Mouse (Mus musculus): ENCODE data around the gene Olfr670. TPM values are rescaled to one million over a fixed set of nuclear protein-coding genes. Genes with fewer than 3 reads are reported as not detected.
"Not testable (repeated sequence)": the region's sequence is repeated elsewhere in the genome, so short reads cannot be mapped to it uniquely, and the experiment has no call there.

Olfr670 gene
- not detected for total RNA-seq (2021)
- long read RNA-seq, result 0 reads

- DNase-seq (ENCODE audit: low spot score in 2 of 2), result no peak
Measured at GRCm38 (mm10) chr7:104962520-104962919, at the start of gene Olfr670. Gene Olfr670 (minus strand): TSS chr7:104962620.

GRCm38 (mm10) chr7:105001929-105002328 is 39.5 kb upstream of the Olfr670 start, which contains the start of gene Olfr672:
Gene Olfr672 (minus strand): TSS chr7:105002029.
- DNase-seq (ENCODE audit: low spot score in 2 of 2), result no peak

DNA sequence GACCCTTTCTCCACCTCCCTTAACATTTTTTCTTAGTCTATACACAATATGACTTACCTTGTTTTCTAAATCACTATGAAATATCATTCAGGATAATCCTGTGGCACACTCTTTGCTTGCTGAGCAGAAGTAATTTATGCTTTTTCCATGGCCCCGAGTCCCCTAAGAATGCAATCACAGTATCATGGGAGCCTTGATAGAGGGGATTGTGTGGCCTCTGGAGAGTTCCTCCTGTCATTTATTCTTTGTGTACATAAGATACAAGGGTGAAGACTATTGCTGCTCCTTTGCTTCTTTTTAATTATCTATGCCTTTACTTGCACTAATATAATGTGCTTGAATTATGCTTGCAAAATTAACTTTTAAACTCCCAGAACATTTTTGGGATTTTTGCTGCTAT is 16.6 kb upstream of the Olfr670 start, which contains the start of gene Olfr671:
Gene Olfr671 (minus strand): TSS at position 101 of the 400 bp plus-strand sequence.
- no peak for DNase-seq (ENCODE audit: low spot score in 2 of 2)

DNA sequence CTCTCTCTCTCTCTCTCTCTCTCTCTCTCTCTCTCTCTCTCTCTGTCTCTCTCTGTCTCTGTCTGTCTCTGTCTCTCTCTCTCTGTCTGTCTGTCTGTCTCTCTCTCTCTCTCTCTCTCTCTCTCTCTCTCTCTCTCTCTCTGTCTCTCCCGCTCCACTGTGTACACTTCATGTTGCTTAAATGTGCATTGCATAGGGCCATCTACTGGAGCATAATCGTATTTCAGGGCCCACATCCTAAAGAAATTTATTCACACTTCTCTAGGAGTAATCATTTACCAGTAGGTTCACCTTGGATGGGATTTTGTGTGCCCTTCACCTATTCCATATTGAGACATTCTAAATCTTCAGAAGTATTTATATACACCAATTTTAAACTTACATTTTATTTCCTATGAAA is 10.1 kb upstream of the Olfr670 start:
- DNase-seq (ENCODE audit: low spot score in 2 of 2), result not testable (repeated sequence)

GRCm38 (mm10) chr7:104950234-104950633 is 12.2 kb downstream of the Olfr670 start:
- DNase-seq (ENCODE audit: low spot score in 2 of 2), result not testable (repeated sequence)

GRCm38 (mm10) chr7:104933940-104934339 is 28.5 kb downstream of the Olfr670 start, which contains the start of gene Olfr669:
Gene Olfr669 (plus strand): TSS chr7:104934240.
- no peak for DNase-seq (ENCODE audit: low spot score in 2 of 2)

GRCm38 (mm10) chr7:104927957-104928356 is 34.5 kb downstream of the Olfr670 start, which contains the start of gene Olfr668:
Gene Olfr668 (minus strand): TSS chr7:104928057.
- DNase-seq (ENCODE audit: low spot score in 2 of 2), result no peak

DNA sequence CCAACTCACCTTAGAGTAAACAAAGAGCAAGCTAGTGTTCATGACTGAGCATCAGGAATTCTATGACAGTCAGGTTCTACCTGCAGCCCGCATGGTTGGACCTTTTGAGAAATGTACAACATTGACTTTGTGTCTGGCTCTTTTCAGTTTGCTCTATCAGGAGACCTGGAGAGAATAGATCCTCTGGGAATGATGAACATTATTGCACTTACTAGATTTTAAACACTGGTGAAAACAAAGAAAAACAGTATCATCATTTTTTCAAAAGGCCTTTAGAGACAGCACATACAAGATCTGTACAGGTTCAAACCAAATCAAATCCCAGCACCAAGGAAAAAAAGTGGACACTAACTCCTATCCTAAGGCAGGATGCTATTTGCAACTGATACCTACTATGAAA is 41.0 kb downstream of the Olfr670 start, which contains the start of gene Olfr667:
Gene Olfr667 (minus strand): TSS at position 101 of the 400 bp plus-strand sequence.
- DNase-seq (ENCODE audit: low spot score in 2 of 2), result no peak

Other genes starting within 250 kb of the Olfr670 start
- gene Usp17le, start 185.2 kb downstream of the Olfr670 start, total RNA-seq (2021), result not detected
- not detected for gene Usp17lb, start 120.0 kb downstream of the Olfr670 start, total RNA-seq (2021)
- gene Usp17la, start 105.6 kb downstream of the Olfr670 start, total RNA-seq (2021), result not detected
- not detected for gene Olfr665, start 84.6 kb downstream of the Olfr670 start, total RNA-seq (2021)
- gene Olfr666, start 66.7 kb downstream of the Olfr670 start, total RNA-seq (2021), result not detected
- not detected for gene Olfr667, start 41.1 kb downstream of the Olfr670 start, total RNA-seq (2021)
- gene Olfr668, start 34.6 kb downstream of the Olfr670 start, total RNA-seq (2021), result not detected
- gene Olfr669, start 28.4 kb downstream of the Olfr670 start, total RNA-seq (2021), result not detected
- not detected for gene Olfr671, start 16.5 kb upstream of the Olfr670 start, total RNA-seq (2021)
- gene Olfr672, start 39.4 kb upstream of the Olfr670 start, total RNA-seq (2021), result not detected
- not detected for gene Olfr675, start 65.8 kb upstream of the Olfr670 start, total RNA-seq (2021)
- gene Olfr676, start 70.1 kb upstream of the Olfr670 start, total RNA-seq (2021), result not detected
- not detected for gene Olfr677, start 88.8 kb upstream of the Olfr670 start, total RNA-seq (2021)
- gene Olfr678, start 101.9 kb upstream of the Olfr670 start, total RNA-seq (2021), result not detected
- gene Olfr679, start 118.6 kb upstream of the Olfr670 start, total RNA-seq (2021), result not detected
- gene Olfr680-ps1, start 130.2 kb upstream of the Olfr670 start, total RNA-seq (2021), result not detected
- gene Olfr681, start 154.2 kb upstream of the Olfr670 start, total RNA-seq (2021), result not detected
- gene Olfr683, start 184.4 kb upstream of the Olfr670 start, total RNA-seq (2021), result not detected
- gene Olfr684, start 201.0 kb upstream of the Olfr670 start, total RNA-seq (2021), result not detected
- gene Olfr685, start 223.4 kb upstream of the Olfr670 start, total RNA-seq (2021), result not detected
- gene Olfr686, start 244.9 kb upstream of the Olfr670 start, total RNA-seq (2021), result not detected

Measured in layer of hippocampus, postnatal 10 days (tissue).